Mouse (Mus musculus) cerebellum, adult 18-20 months (tissue): ENCODE measurements around the gene Arhgap1.

ENCODE experiments used
- DNase-seq, 2 experiments: peaks; one replicate each; pipeline ENCODE4 v3.0.0; 2021

The Arhgap1 gene

GRCm38 (mm10) chr2:91699225-91699624, 49.6 kb downstream of the Arhgap1 start:
- DNase-seq, result no peak

GRCm38 (mm10) chr2:91701366-91701765, 51.7 kb downstream of the Arhgap1 start:
- DNase-seq, result peak in 1 of 2 experiments; percentile 24

DNA sequence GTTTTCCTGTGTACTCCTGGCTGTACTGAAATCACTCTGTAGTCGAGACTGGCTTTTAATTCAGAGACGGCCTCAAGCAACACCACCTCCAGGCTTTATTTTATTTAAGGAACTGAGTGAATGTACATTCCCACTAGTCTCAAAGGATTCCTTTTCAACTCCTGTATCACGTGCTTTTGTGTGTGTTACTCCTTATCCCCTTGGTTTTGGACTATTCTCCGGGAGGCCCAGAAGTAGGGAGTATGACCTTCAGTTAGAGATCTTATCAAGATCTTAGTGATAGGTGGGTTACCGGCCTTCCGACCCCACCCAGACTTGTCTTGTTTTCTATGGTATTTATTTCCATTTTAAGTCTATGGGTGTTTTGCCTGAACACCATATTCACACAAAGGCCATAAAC, 56.1 kb downstream of the Arhgap1 start:
- DNase-seq, result no peak

DNA sequence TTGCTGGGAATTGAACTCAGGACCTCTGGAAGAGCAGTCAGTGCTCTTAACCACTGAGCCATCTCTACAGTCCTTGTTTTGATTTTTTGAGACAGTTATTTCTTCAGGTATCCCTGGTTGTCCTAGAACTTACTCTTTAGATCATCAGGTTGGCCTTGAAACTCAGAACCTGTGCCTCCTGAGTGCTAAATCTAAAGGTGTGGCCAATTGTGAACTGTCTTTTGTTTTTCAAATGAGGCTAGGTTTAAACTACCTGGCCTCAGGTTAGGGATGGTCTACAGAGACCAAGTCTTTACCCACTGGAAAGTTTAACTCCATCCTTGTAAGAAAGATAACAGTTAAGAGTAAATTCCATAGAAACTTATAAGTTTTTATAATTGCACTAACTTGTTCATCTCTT, 56.8 kb downstream of the Arhgap1 start:
- DNase-seq, result no peak

DNA sequence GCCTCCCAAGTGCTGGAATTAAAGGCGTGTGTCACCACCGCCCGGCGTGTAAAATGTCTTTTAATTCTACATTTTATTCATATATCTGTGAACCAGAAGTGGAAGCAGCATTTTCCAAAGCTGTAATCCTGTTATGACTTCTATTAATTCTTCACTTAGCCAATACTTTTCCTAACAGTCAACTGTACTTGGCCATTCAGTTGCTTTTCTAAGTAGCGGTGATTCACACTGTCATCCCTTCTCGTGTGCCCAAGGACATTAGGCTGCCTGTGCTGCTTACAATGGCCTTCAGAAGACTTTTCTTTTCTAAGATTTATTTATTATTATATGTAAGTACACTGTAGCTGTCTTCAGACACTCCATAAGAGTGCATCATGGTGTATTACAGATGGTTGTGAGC, 58.7 kb downstream of the Arhgap1 start:
- no peak for DNase-seq

DNA sequence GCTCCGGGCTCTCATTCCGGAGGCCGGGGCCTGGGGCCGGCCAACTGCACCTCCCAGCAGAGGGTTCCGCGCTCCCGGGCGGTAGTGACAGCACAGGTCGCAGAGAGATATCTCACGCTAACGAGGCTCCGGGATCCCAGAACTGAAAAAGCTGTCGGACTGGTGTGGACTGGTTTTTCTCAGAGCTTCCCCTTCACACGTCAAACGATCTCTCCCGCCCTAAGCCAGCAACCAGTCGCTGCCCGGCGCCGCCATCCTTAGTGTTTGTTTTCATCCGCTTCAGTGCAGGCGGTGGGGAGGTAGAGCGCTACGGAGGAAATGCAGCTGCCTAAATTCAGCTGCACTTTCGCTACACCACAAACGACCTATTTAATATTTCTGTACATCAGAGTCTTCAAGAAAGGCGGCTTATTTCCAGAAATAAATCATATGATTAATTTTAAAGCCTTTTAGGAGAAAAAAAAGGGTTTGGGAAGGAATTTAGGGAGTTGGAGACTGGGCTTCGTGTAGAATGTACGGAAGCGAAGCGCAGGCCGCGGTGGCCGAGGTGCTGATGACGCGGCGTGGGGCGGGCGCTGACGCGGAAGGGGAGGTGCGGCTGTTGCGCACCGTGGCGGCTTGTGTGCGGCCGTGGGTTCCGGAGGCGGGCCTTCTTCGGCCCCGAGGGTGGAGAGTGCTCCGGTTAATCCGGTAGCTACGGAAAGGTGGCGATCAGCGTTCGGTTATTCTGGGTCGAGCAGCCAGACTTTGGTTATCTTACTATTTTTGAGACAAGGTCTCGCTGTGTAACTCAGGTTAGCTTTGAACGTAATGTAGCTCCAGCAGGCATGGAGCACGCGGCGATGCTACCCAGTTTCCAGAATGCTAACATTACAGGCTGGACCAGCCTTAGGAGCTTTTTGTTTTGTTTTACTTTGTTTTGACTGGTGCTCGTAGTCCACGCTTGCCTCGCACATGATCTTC, 60.9 kb downstream of the Arhgap1 start, which contains the start of the genes Atg13 and Harbi1:
Atg13 (minus strand) TSS at position 305 of the 963 bp plus-strand sequence.
Harbi1 (plus strand) TSS at position 581 of the 963 bp plus-strand sequence.
- DNase-seq, result peak; percentile 94 to 95

- no peak for DNase-seq
These were observed 61.7 kb downstream of the Arhgap1 start for GRCm38 (mm10) chr2:91711256-91711925.

- no peak for DNase-seq
These were observed 65.3 kb downstream of the Arhgap1 start for GRCm38 (mm10) chr2:91714921-91715320.

DNA sequence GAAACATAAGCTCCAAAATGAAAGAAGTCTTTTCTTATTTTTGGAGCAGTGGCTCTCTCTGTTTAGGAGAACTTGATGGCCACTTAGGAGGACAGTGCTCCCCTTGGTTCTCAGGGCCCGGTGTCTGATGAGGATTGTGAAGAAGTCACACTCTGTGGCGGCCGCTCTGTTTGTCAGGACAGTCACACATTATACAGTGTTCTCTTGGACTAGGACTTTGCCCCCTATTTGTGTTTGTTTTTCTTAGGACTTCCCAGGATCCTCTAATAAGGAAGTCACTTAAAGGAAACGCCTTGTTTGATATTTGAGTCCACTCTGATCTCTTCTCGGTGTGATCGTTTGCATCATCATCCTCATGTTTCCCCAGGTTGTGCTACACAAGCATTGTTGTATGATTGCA, 68.6 kb downstream of the Arhgap1 start:
- DNase-seq, result no peak
